Mouse (Mus musculus) adrenal gland, postnatal 36 days (tissue): ENCODE data around the gene Rbm17. TPM values are rescaled to one million over a fixed set of nuclear protein-coding genes. Genes with fewer than 3 reads are reported as not detected.
A peak's percentile ranks its signal among the peaks of the same experiment; 100 is the strongest.

ENCODE experiments used
- DNase-seq, 2 experiments: peaks; one replicate each; pipeline ENCODE4 v3.0.0; 2021; ENCODE audit warnings: mixed read lengths in 1 of 2
- total RNA-seq, 2 experiments: library from RNA; stranded (reverse); gene quantifications; 2 replicates each; pipeline ENCODE4 v1.2.3; 2021

Rbm17 gene
- total RNA-seq, 2 experiments from 2014 or later = 109 to 121 TPM

DNA sequence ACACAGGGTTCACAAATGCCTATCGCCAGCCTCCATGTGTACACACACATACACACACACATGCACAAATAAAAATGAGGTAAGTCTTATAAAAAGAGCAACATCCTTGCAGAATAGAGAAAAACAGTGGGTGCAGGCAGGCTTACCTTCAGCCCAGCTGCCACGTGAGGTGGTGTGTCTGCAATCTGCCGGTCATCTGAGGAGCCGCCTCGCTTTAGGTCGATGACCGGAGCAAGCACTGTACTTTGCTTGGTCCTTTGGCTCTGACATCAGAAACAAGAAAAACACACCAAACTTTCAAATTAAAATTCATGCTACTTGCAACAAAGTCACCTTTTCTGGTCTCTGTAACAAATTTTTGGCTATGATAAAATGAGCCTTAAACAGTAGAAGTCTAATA lies 6.0 kb downstream of the Rbm17 start:
- DNase-seq = no peak

DNA sequence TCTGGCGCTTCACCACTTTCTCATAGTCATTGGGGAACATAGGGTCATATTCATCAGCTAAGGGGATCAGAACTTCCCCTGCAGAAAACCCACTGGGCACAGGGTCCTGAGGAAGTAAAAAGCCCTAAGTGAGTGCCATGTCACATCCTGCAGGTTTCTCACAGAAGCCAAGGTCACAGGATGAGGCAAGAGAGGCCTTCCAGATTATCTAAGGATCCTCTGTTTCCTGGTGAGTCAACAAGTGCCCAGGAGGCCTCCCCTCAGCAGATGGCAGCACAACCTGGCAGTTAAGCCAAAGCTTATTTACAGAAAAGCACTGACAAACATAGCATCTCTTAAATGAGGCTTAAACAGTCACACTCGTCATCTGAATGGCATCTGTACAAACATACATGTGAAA lies 7.3 kb downstream of the Rbm17 start:
- DNase-seq = peak; percentile 15 to 27

DNA sequence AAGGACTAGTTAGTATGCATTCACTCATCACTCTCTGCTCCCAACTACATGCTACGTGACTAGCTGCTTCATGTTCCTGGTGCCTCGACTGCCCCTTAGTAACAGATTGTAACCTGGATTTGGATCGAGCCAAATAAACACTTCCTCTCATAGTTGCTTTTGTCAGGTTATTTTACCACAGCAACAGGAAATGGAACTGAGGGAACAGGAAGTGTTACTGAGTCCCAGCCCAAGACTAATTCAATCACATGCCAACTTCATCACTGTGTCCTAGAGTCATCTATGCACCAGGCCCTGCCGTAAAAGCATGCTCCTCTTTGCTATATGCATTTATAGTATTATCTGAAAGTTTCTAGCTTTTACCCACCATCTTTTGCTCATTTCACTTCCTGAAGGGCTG lies 16.0 kb downstream of the Rbm17 start:
- no peak for DNase-seq

DNA sequence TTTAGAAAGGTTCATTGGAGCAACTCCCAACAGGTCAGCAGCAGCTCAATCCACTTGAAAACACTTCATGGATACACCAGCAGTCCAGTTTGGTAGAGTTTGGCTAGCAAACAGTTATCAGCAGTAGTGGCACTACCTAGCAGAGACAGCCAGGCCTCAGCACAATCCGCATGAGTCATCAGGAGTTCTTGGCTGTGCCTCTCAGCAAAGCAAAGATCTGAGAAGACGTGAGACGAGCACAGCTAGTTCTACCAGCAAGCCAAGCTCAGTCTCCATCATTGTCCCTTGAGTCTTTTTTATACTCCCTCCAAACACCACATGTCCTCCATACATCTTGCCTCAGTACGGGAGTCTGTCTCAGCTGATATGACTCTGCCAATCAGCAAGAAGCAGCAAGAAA lies 24.6 kb downstream of the Rbm17 start:
- peak; percentile 16 to 32 for DNase-seq

DNA sequence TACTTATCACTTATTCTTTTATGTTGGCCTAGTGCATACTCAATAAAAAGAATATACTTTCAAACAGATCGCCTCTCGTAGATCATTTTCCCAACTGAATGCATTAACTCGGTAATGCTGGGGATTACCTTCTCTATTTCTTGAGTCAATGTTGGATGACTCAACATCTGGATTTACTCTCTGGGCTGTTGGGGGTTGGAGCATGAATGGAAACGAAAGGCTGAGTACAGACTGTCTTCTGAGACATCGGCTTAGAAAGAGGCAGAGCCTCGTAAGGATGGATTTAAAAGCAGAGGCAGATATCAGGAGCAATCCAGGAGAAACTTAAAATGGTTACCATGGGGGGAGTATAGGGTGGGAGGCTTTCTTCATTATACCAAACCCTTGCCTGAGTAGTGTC lies 25.8 kb downstream of the Rbm17 start:
- no peak for DNase-seq

DNA sequence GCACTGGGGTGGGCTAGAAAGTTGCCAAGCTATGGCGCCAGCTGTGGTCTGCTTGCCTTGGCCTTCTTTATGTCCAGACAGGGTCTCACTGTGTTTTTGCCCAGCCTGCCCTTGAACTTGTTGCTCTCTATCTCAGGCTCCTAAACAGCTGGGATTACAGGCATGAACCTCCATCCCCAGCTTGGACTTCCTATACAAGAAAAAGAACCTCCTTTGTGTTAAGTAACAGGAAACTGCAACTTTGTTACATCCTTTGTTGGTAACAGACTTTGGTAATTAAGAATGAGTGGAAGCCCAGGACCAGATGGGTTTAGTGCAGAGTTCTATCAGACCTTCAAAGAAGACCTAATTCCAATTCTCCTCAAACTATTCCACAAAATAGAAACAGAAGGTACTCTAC lies 30.3 kb downstream of the Rbm17 start:
- DNase-seq = no peak

DNA sequence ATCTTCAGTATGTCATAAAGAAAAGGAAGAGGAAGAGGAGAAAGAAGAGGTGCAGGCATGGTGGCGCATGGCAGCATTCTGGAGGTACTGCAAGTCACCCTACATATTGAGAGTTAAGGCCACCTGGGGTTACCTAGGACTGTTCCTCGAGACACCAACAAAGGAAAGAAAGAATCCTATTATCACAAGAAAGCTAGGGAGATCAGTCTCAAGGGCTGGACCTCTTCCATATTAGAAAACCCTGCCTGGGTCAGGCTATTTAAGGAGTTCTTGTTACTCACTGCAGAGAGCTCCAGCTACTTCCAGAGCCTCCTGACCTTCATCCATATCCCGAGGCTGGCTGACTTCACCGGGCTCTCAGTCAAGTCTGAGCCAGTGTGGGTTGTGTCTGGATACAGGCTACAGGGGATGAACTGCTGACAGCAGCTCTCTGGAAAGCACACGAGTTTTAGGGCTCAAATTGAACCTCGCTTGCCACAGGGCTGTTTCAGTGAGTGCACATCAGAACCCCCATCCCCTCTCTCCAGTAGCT lies 32.9 kb downstream of the Rbm17 start:
- DNase-seq = peak; percentile 63 to 68

DNA sequence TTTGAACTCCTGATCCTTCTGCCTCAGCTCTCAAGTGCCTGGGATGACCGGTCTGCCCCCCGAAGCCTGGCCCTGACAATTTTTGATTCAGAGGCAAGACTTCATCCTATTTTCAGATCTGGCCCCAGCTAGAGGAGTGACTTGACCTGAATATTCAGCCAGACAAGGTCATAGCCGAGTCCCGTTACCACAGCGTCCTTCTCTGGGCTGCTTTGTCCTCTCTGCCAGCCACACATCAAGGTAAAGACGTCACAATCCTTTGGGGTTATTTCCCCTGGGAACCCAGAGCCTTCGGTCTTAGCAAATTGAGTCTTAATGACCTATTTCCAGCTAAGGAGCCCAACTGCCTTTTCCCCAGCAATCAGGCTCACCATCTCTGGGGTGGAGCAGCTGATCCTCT lies 35.5 kb downstream of the Rbm17 start:
- peak; percentile 58 to 66 for DNase-seq

DNA sequence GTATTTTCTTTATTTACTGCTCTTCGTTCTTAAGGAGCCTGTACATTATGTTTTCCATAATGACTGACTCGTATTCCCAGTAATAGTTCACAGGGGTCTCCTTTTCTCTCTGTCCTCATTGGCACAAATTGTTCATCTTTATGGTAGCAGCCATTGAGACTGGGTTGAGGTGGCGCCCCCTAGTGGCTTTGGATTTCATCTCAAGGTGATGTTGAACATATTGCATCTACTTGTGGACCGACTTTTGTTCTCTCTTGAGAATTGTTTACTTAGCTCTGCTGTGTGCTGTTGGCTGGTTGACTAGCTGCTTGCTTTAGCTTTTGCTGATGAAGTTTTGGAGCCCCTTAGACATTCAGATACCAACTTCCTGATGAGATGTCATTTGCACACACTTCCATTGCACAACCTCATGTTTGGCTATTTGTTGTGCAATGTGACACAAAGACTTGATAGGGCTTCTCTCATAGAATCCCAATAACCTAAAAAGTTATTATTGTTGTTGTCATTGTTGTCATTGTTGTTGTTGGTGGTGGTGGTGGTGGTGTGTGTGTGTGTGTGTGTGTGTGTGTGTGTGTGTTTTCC lies 36.1 kb downstream of the Rbm17 start:
- DNase-seq = peak; percentile 50 to 67

DNA sequence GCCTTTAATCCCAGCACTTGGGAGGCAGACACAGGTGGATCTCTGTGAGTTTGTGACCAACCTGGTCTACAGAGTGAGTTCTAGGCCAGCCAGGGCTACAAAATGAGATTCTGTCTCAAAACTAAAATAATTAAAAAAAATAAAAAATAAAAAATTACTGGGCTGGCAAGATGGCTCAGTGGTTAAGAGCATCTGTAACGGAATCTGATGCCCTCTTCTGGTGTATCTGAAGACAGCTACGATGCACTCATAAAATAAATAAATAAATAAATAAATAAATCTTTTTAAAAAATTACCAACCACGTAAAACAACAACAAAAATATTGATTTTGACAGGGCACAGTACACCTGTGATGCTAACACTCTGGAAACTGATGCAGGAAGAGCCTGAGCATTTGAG lies 37.1 kb downstream of the Rbm17 start:
- DNase-seq = no peak

DNA sequence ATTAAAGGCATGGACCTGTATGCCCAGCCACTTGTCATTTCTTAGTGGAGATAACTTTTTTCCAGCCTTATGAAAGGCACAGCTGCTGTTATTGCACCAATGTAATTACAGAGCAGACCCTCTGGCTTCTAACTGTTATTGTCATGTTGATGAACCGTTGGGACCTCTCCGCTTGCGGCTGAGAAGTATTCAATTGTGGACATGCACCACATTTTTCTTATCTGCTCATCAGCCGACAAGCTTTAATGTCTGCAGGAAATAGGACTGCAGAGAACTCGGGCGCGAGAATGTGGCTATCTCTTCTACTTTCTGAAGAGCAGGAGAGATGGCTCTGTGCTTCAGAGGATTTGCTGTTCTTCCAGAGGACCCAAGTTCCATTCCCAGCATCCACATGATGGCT lies 37.7 kb downstream of the Rbm17 start:
- DNase-seq = no peak

DNA sequence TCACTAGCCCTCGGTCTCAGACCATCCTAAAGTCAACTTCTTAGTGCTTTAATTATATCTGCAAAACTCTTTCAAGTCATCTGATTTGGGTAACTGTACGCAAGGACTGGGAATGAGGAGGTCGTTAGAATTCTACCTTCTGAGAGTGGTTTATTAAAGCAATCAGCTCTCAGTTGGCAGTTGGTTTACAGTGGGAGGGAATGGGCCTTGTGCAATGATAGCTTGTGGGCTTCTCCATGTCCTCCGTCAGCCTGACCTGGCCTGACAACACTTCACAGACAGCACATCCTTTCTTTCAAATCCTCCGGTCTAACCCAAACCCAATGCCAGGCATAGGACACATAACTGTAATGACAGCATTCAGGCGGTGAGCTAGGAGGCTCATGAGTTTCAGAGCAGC lies 39.2 kb downstream of the Rbm17 start:
- DNase-seq = no peak

DNA sequence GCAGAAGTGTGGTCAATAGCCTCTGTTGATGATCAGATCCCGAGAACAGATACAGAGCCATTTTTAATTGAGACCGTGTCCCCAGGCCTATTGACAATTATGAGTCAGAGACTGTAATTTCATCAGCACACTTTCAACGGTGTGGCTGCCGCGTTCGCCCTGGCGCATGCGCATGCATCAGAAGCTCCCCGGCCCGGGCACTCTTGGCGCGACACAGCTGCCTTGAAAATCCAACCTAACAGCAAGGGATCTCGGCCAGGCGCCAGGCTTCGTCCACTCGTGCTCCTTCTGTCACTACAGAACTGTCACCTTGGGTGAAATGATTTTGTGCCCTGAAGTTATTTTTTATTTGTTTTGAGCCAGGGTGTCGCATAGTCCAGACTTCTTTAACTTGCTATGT lies 40.7 kb downstream of the Rbm17 start:
- DNase-seq = peak in 1 of 2 experiments; percentile 69

DNA sequence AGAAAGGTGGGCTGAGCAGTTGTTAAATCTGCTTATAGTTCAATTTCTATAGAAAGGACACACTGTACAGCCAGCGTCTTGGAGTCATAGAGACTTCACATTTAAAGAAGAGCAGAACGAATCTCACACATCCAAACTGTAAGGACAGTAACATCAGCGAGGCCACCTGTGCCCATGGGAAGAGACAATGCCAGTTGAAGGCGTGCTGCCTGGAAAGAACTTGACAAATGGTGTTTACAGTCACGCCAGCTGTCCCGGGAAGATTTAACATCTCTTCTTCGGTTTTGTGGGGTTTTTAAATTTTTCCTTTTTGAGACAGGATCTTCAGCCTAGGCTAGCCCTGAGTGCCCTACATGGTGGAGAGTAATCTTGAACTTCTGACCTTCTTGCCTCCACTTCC lies 45.3 kb downstream of the Rbm17 start:
- no peak for DNase-seq

DNA sequence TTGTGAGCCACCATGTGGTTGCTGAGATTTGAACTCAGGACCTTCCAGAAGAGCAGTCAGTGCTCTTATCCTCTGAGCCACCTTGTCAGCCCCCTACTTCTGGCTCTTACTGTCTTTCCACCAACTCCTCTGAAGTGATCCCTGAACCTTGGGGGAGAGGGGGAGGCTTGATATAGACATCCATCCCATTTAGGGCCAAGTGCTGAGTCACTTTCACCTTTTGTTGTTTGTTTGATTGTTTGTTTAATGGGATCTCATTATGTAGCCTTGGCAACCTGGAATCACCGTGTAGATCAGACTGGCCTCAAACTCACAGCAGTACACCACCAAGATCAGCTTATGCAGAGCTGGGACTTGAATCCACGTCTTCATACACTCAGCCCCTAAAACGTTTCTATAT lies 46.7 kb downstream of the Rbm17 start:
- no peak for DNase-seq

DNA sequence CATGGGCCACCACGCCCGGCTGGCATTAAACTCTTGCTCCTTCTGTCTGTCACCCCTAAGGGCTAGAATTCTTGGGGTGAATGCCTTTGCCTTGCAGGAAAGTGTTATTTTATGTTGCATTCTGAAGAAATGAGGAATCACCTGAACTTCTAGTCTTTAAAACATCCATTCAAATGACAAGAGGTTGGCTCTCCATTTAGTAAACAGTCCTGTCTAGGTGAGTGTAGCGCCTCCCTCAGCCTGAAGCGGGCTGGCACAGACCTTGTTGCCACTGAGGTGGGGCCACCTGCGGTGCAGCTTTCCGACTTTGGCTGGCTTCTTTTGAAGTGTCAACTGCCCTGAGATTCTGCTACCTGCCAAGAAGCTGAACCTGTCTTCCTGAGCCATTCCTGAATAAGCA lies 48.6 kb downstream of the Rbm17 start:
- no peak for DNase-seq

DNA sequence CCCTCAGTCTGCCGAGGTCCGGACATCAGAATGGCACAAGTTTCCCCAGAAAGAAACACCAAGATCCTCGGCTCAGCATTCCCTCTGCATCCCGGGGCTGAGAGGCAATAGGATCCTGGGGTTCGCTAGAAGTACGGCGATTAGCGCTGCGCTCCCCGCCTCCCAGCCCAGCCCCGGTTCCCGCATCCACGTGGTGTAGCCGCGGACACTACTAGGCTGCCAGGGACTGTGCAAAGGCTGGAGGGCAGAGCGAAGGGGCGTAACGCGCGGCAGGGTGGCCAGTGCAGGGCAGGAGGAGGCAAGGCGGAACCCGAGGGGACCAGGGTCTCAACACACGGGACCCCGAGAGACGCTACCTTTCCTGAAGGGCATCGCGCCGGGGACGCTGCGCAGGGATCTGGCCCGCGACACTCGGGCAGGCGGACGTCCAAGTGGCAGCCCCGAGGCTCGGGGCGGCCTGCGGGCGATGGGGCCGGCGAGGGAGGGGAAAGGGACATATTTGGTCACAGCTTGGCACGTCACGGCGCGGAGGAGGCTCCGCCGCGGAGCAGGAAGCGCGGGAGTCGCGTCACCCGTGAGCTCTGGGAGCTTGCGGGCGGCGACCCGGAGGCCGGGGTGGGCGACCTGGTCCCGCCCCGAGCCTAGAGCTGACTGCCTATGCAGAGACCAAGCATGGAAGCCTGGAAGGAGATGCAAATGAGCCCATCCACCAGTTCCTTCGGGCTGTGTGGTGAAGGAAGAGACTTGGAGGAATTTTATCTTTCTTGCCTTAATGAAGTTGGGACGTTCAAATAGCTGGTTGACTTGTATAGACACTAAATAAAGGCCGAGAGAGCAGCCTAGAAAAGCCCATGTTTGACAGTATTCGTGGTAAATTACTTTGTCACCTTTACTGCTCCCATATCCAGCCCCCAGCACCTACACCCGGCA lies 50.2 kb downstream of the Rbm17 start, which contains the start of gene Pfkfb3:
Gene Pfkfb3, minus strand, starts transcription at position 607 of the 930 bp plus-strand sequence.
- peak; percentile 88 to 90 for DNase-seq

DNA sequence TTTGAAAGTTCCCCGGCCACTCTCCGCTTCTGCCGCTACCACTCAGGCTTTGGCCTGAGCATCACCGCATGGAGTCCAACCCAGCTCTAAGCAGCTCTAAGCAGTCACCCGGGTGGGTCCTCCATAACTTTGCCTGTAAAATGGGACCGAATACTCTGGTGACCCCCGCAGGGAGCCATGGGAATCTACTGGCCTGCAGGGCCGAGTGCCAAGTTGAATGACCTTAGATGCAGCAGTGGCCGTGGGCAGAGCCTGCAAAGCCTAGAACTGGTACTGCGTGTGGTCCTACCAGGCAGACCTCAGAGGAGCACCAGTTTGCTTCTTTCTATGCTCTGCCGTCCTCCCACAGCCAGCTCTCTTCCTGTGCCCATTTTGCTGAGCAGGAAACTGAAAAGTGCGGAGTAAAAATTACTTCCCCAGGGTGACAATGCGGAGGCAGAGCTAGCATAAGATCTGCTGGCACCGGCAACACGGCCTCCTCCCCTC lies 50.9 kb downstream of the Rbm17 start:
- peak; percentile 75 to 77 for DNase-seq

DNA sequence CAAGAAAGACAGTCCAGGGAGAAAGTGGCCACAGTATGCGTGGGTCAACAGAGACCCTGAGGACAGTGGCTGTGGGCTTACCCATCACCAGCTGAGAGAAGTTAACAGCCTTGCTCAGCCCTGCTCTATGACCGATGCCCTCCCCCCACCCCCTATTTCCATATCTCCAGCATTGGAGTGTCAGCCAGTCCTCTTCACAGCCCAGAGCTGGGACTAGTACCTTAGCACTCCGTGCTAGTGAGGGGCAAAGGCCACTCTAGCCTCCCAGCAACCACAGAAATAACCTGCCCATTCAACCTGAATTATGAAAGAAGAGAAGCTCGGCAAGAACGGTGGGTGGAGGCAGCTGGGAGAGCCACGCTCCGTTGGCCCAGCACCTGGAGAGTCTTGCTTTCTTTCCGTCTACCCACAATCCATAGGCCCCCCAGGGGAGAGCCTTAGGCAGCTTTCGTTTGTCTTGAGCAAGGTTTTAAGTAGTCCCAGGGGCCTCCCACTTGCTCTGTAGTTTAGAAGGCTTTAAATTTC lies 51.6 kb downstream of the Rbm17 start:
- DNase-seq = no peak

DNA sequence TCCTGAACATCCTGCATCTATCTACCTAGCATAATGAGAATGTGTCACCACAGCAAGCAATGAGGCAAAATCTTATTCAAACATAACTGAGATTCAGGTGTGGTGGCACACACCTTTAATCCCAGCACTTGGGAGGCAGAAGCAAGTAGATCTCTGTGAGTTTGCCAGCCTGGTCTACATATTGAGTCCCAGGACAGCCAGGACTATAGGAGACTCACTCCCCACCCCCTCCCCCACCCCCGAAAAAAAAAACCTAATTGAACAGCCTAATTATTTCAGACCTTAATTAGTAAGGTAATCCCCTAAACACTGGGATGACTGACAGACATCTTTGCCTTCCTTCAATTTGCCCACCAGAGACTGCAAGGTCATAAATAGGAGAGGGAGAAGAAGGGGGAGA lies 52.2 kb downstream of the Rbm17 start:
- no peak for DNase-seq

DNA sequence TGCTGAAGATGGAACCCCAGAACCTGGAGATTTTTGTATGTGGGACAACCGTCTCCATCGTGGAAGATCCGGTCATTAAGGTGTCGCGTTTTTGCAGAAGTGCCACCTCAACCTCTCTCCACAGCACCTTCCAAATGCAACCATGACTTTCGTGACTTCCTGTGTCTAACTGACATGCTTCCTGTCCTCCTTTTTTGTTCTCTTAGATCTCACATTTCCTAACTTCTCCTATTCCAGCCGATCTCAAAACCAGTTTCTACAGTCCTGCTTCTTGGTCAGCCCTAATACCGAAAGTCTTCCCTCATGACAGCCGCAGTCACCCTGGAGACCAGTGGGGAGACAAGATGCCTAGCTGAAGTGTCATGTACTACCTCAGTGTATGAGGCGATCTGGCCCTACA lies 55.4 kb downstream of the Rbm17 start:
- no peak for DNase-seq

DNA sequence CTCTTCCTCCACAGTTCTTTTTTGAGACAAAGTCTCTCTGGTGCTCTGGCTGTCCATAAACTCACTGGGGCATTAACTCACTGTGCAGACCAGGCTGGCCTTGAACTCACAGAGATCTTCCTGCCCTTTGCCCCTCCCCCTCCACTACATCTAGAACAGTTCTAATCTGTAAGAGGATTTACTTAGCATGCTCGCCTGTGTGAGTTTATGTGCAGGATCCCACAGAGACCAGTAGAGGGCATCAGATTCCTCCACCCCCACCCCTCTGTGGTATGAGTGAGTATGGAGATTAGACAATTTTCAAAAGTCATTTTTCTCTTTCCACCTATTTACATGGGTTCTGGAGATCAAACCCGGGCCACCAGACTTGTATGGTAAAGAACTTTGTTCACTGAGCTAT lies 56.3 kb downstream of the Rbm17 start:
- DNase-seq = peak; percentile 29 to 55

DNA sequence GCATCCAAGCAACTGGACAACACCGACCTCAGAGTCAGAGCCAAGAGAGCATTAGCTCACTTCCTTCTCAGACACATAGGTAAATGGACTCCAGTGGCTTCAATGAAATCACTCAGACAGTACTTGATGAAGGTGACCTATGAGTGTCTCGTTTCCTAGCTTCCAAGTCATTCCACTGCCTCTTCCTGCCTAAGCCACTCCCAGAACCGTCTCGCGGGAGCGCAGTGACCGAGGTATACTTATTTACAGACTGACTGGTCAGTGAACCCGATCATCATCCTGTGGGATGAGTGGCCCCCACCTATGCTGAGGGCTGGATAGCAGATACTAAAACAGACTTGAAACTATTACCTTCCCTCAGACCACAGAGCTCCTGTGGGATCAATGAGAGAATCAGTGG lies 57.9 kb downstream of the Rbm17 start:
- no peak for DNase-seq
